Mouse (Mus musculus): Measurements from ENCODE around the gene Lbx1.

DNA sequence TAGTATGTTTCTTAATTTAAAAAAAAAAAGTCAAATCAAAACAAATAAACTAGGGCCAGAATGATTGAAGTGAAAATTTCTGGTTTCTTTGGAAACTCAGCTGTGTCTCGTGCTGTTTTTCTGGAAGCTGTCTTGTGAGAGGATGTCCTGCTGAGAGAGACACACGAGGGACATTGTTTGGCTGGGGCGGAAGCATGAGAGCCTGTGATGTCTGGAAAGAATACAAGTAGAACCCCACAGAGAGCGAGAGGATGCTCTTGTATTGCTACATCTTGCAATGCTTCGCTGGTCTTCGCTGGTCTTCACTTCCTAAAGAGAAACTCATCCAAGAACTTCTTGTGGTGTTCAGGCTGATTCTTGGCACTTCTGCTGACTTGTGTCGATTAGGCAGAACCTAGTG is 19.2 kb upstream of the Lbx1 start:
- TF ChIP-seq POLR2A (IDR thresholded peaks at IDR 0.05; ENCODE audit: insufficient read depth, low read length) (no peak), EP300 (IDR thresholded peaks at IDR 0.05; ENCODE audit: insufficient read depth, low read depth, low read length) (no peak), CTCF (IDR thresholded peaks at IDR 0.05; ENCODE audit: low read depth, low read length) (no peak)
